Mouse (Mus musculus): Measurements from ENCODE around the gene Shld1.
A peak's percentile ranks its signal among the peaks of the same experiment; 100 is the strongest.

The Shld1 gene

GRCm38 (mm10) chr2:132721844-132722243, 35.1 kb downstream of the Shld1 start:
- no peak for DNase-seq (ENCODE audit: low read depth, low spot score)

DNA sequence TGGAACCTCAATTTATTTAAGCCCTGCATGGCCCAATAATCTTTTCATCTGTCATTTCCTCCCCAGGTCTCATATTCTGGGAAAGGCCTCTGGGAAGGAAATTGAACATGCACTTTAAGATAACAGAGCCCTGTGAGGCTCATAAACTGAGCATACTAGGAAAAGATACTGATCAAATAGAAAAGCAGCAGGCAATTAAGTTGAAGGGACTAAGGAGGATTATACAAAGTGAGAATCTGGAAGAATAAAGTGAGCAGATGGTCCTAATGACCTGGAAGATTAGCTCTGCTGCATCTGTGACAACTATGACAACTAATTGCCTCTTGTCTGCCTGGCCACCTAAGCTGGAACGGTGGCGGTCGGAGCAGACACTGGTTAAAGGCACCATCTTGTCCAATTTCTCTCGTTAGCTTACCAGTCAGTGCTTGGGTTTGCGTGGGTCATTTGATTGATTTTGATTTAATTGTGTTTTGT, 37.3 kb downstream of the Shld1 start:
- DNase-seq (ENCODE audit: low read depth, low spot score) = peak; percentile 12

DNA sequence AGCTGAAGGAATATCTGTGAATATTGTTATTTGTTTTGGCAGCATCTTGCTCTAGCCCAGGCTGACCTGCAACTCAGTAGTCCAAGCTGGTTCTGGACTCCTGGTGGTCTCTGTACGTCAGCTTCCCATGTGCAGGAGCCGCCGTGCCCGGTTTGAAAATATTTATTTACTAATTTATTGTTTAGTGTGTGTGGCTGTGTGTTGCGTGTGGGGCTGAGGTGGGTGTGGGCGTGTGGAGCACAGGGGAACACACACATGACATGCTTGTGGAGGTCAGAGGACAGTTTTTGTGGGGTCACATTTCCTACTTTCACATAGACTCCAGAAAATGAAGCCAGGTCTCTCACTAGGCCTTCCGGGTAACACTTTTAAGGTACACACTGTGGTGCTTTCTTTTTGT, 37.8 kb downstream of the Shld1 start:
- DNase-seq (ENCODE audit: low read depth, low spot score) = no peak

DNA sequence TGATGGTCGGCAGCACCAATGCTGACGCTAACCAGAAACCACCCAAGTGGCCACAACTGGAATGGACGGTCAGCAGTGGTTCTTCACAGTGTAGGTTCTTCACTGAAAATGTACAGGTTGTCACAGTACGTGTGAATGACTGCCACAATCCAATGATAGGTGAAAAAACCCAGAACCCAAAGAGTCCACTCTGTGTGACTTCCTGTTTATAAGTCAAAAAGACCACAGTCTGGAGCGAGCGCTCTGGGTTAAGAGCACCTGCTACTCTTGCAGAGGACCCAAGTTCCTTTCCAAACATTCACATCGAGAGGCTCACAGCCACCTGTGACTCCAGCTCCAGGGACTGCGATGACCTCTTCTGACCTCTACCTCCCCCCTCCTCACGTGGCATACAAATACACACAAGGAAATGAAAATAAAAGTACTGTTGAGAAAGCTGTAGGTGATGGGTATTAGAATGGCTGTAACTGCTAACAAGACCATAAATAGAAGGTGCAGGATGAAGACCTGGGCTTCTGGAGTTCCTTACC, 38.7 kb downstream of the Shld1 start:
- DNase-seq (ENCODE audit: low read depth, low spot score) = no peak

DNA sequence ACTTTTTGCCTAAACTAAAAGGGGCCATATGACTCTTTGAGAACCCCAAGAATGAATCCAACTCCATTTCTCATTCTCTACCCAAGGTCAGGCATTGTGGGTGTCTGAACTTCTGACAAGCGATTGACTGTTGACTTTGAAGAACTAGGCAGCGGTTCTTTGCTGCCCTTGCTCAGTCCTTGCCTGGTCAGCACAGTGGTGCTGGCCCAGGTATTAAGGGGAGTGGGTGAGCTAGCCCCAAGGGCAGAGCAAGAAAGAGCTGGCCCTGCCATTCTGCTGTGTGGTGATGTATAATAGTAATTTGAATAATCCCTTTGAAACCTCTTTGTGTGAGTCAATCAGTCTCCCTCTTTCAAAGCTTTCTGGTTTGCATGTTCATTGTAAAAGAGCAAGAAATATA, 39.4 kb downstream of the Shld1 start:
- DNase-seq (ENCODE audit: low read depth, low spot score) = no peak

DNA sequence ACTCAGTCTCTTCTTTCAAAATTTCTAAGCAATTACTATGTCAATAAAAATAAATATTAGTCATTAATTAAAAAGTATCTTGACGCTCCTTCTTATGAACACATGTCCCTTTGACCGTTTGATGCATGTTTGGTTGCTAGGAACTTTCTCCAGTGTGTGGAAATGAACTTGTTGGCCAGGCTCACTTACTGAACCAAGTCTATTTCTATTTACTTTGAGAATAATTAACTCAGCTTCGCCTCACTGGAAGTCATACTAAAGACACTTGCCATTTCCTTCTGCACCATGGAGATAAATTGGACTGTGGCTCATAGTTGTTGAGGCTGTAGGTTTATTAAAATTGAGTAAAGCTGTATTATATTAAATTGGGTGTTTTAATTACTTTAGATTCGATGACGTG, 46.2 kb downstream of the Shld1 start:
- no peak for DNase-seq (ENCODE audit: low read depth, low spot score)

GRCm38 (mm10) chr2:132733603-132734573, 47.2 kb downstream of the Shld1 start:
- no peak for DNase-seq (ENCODE audit: low read depth, low spot score)

- no peak for DNase-seq (ENCODE audit: low read depth, low spot score)
Observed at GRCm38 (mm10) chr2:132738816-132739432, 52.2 kb downstream of the Shld1 start.

- DNase-seq (ENCODE audit: low read depth, low spot score) = no peak
Observed at GRCm38 (mm10) chr2:132741862-132742347, 55.2 kb downstream of the Shld1 start.

DNA sequence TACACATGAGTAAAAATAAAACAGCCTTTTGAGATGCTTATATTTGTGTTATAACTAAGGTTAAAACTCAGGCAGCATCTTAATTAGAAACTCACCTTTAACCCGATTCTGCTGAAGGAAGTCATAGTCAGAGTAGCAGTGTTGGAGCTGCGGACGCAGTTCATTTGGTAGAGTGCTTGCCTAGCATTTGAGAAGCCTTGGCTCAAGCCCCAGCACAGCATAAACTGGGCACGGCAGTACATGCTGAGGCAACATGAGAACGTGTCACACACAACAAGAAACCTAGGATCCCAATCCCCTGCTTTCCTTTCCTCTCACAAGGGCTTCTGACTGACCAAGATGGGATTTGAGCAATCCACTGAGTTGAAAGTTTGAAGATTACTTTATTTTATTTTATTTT, 58.1 kb downstream of the Shld1 start:
- no peak for DNase-seq (ENCODE audit: low read depth, low spot score)

DNA sequence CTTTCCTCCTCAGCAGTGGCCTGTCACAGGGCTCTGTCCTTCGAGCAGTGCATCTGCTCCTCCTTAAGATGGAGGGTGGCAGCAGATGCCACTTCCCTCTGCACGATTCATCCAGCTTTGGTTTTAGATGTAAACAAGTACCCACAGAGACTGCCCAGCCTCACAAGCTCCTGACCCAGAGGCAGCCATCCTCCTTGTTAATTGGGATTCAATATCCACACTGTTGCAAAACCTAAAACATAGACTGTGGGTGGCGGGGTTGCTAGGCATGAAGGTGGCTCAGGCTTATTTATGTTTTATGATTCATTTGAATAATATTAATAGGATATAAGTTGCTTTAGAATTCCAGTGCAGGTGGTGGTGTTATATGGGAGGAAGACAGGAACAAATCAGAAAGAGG, 59.4 kb downstream of the Shld1 start:
- no peak for DNase-seq (ENCODE audit: low read depth, low spot score)

- DNase-seq (ENCODE audit: low read depth, low spot score) = no peak
Observed at GRCm38 (mm10) chr2:132750726-132751125, 64.0 kb downstream of the Shld1 start.

DNA sequence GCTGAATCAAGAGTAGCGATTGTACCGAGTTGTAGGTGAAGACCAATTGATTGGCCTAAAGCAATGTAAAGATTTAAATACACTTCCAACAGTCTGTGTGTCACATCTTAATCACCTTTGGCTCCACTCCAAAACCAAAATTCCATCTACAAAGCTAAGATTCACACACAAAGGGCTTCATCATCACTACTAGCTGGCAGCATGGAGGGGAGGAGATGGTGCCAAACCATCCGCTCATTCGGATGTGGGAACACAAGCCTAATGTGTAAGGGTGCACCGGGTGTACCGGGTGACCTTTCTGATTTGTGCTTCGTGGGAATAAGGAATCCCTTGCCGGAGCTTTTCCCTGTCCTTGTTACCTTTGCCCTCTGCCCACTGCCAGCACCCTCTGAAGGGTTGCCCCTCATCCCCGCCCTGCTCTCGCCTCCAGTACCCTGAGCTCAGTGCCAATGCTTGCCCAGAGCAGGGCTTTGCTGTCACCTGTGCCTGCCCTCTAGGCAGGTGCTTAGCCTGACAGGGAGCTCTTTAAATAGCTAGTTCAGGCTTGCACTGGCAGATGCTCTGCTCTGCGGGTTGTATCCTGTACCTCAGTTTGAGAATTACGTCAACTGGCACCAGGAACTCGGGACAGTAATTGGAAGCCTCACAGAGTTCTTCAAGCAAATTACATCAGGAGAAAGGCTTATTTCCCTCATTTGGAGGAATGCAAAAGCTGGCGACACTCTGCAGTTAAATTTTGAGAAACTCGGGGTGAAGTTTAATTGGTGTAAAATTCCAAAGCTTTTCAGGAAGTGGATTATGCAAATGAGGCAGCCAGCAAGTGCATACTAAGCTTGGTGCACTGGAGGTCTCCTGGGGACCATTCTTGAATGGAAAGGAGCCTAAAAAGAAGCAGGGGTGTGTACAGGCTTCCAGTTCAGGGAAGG, 64.7 kb downstream of the Shld1 start:
- no peak for DNase-seq (ENCODE audit: low read depth, low spot score)

DNA sequence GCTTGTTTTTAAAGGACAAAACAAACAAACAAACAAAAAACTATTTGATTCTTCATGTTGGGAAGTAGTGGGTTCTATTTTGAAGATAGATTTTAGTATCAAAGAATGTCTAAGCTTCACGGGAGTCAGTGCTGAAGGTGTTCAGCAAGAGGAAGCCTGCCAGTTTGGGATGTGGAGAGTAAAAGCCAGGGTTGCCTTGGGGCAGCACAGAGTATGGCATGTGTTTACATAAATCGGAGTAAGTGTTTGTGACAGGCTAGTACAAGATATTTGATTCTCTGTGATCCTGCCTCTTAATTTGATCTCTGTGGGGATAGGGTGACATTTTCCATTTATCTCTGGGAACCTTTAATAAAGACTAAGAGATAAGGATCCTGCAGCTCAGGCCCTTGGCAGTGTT, 65.7 kb downstream of the Shld1 start:
- DNase-seq (ENCODE audit: low read depth, low spot score) = no peak

- no peak for DNase-seq (ENCODE audit: low read depth, low spot score)
Observed at GRCm38 (mm10) chr2:132753137-132753536, 66.4 kb downstream of the Shld1 start.

GRCm38 (mm10) chr2:132757911-132758310, 71.2 kb downstream of the Shld1 start:
- no peak for DNase-seq (ENCODE audit: low read depth, low spot score)

- no peak for DNase-seq (ENCODE audit: low read depth, low spot score)
Observed at GRCm38 (mm10) chr2:132770822-132771221, 84.1 kb downstream of the Shld1 start.

- no peak for DNase-seq (ENCODE audit: low read depth, low spot score)
Observed at GRCm38 (mm10) chr2:132780978-132781377, 94.2 kb downstream of the Shld1 start, which contains the start of gene Chgb. Gene Chgb, plus strand, starts transcription at chr2:132781278.

GRCm38 (mm10) chr2:132781439-132782068, 94.8 kb downstream of the Shld1 start:
- peak; percentile 96 for DNase-seq (ENCODE audit: low read depth, low spot score)

DNA sequence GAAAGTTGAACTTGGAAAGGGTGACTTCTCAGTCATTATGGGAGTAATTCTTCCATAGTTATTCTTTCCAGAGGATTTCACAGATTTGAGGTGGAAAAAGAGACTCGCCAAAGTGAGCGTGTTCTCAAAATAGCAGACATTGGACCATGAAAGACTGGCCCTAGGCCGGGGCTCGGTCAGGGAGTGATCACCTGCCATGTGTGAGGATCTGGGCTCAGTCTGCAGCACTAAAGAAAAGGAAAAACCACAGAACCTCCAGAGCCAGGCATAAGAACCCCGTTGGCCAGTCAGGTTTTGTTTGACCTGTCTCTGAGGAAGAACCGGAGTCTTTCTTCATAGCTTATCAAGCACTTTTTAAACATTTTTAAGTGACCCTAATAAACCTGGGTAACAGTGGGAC, 97.3 kb downstream of the Shld1 start:
- DNase-seq (ENCODE audit: low read depth, low spot score) = no peak
